Mouse (Mus musculus): ENCODE results near the gene Gsg1.

GRCm38 (mm10) chr6:135266056-135266455 lies 11.9 kb upstream of the Gsg1 start:
- TF ChIP-seq GATA1 (IDR thresholded peaks at IDR 0.05; ENCODE audit: low read depth, low read length), result no peak
- TF ChIP-seq CTCF (IDR thresholded peaks at IDR 0.05 in 2 of 3, conservative IDR thresholded peaks at IDR 0.05 in 1 of 3; ENCODE audit: control insufficient read depth in 1 of 3, insufficient read depth in 1 of 3, low read depth in 2 of 3, low read length in 3 of 3, poor library complexity in 1 of 3, severe bottlenecking in 1 of 3), result no peak
- TF ChIP-seq JUND (IDR thresholded peaks at IDR 0.05; ENCODE audit: low read depth, low read length), result no peak
- no peak for TF ChIP-seq MYB (IDR thresholded peaks at IDR 0.05; ENCODE audit: low read depth, low read length)
- TF ChIP-seq CHD2 (IDR thresholded peaks at IDR 0.05; ENCODE audit: low read length), result no peak
- TF ChIP-seq POLR2A (IDR thresholded peaks at IDR 0.05; ENCODE audit: control insufficient read depth in 1 of 2, insufficient read depth in 1 of 2, low read depth in 1 of 2, low read length in 2 of 2, poor library complexity in 1 of 2), result no peak
- no peak for TF ChIP-seq NRF1 (IDR thresholded peaks at IDR 0.05; ENCODE audit: insufficient read depth, low read depth, low read length, poor library complexity, severe bottlenecking)

Measured in MEL (cell line).